Mouse (Mus musculus) limb, embryonic 13.5 days (tissue): ENCODE measurements around the gene Csnk1e. TPM values are rescaled to one million over a fixed set of nuclear protein-coding genes. Genes with fewer than 3 reads are reported as not detected.

Experiments
- ATAC-seq: fragments of 200-750 bp; cut with Nextera tagmentation; 2 replicates; pipeline ENCODE4 v1.8.0; 2017; ENCODE audit warnings: low read depth, moderate number of reproducible peaks, moderate TSS enrichment; ENCODE audit not compliant: low FRiP score
- H3K27ac ChIP-seq: fragments of 300-500 bp; sonication (generic); 2 replicates; pipeline ENCODE4 v1.5.1; 2015; ENCODE audit warnings: inconsistent platforms, mild to moderate bottlenecking, moderate library complexity
- H3K27me3 ChIP-seq: fragments of 300-500 bp; sonication (generic); 2 replicates; pipeline ENCODE4 v1.6.1; 2015; ENCODE audit warnings: mild to moderate bottlenecking, inconsistent platforms
- H3K36me3 ChIP-seq: fragments of 300-500 bp; sonication (generic); 2 replicates; pipeline ENCODE4 v1.6.1; 2015; ENCODE audit warnings: inconsistent platforms, mild to moderate bottlenecking, moderate library complexity
- H3K4me1 ChIP-seq: fragments of 300-500 bp; sonication (generic); 2 replicates; pipeline ENCODE4 v1.6.1; 2015; ENCODE audit warnings: inconsistent platforms
- H3K4me2 ChIP-seq: fragments of 300-500 bp; sonication (generic); replicated peaks from 2 replicates; pipeline ENCODE4 v1.6.1; 2015; ENCODE audit warnings: inconsistent platforms, mild to moderate bottlenecking, moderate library complexity
- H3K4me3 ChIP-seq: fragments of 300-500 bp; sonication (generic); 2 replicates; pipeline ENCODE4 v1.5.1; 2015; ENCODE audit warnings: moderate library complexity, mild to moderate bottlenecking, inconsistent platforms
- H3K9ac ChIP-seq: fragments of 300-500 bp; sonication (generic); 2 replicates; pipeline ENCODE4 v1.6.1; 2015; ENCODE audit warnings: mild to moderate bottlenecking, inconsistent platforms
- H3K9me3 ChIP-seq: fragments of 300-500 bp; sonication (generic); 2 replicates; pipeline ENCODE4 v1.6.1; 2016; ENCODE audit warnings: inconsistent platforms
- WGBS: fragments of 180-500 bp; shearing (Covaris S2); methylation state at CpG from one replicate; pipeline ENCODE4 v1.1.7; 2015; 5-methylcytosine and 5-hydroxymethylcytosine counted together
- polyA plus RNA-seq: library from polyadenylated mRNA; unstranded; fragments of >200 nt; fragmentation: Nextera tagmentation; extraction: Ambion mirVana; gene quantifications from 2 replicates; pipeline ENCODE4 v1.2.1, GENCODE M21; 2015

The Csnk1e gene
- polyA plus RNA-seq, 1 experiment from 2014 or later, result 109 TPM

GRCm38 (mm10) chr15:79432328-79432727 is 23.0 kb downstream of the Csnk1e start:
- peaks cover 6% of the 10 kb centered on the region; the same call in 1 of the 2 replicates for H3K9me3 ChIP-seq
- peaks cover 99% of the 10 kb centered on the region for H3K36me3 ChIP-seq
- peaks cover 18% of the 10 kb centered on the region for H3K4me1 ChIP-seq
- H3K4me2 ChIP-seq, result 0 out of 2 replicates have a peak overlapping the region, but pooled peaks have one; percentile 3
- no peak overlapping the region for H3K9ac ChIP-seq
- H3K27ac ChIP-seq, result peak overlapping the region; percentile 77
- no peak overlapping the region for H3K4me3 ChIP-seq
- WGBS, result 88% methylated on average over 11 of the region's 11 CpGs
- no peaks in the 10 kb centered on the region for H3K27me3 ChIP-seq
- no peak for ATAC-seq

- no peak for ATAC-seq
- no peak overlapping the region for H3K27ac ChIP-seq
- no peak overlapping the region for H3K9ac ChIP-seq
- no peaks in the 10 kb centered on the region for H3K27me3 ChIP-seq
- H3K4me3 ChIP-seq, result no peak overlapping the region
- peaks cover 6% of the 10 kb centered on the region; the same call in 1 of the 2 replicates for H3K9me3 ChIP-seq
- H3K4me2 ChIP-seq, result no peak overlapping the region
- 80% methylated on average over 7 of the region's 7 CpGs for WGBS
- H3K4me1 ChIP-seq, result peaks cover 14% of the 10 kb centered on the region
- H3K36me3 ChIP-seq, result peaks cover 99% of the 10 kb centered on the region
These were observed 23.4 kb downstream of the Csnk1e start for GRCm38 (mm10) chr15:79431925-79432324.

GRCm38 (mm10) chr15:79430461-79431000 is 24.8 kb downstream of the Csnk1e start:
- WGBS, result 74% methylated on average over 10 of the region's 10 CpGs
- Histone ChIP-seq H3K4me1 (peaks cover 2% of the 10 kb centered on the region), H3K9ac (no peak overlapping the region), H3K4me3 (no peak overlapping the region), H3K4me2 (no peak overlapping the region), H3K9me3 (peaks cover 6% of the 10 kb centered on the region; the same call in 1 of the 2 replicates), H3K36me3 (peaks cover 99% of the 10 kb centered on the region), H3K27ac (no peak overlapping the region), H3K27me3 (no peaks in the 10 kb centered on the region)
- no peak for ATAC-seq

DNA sequence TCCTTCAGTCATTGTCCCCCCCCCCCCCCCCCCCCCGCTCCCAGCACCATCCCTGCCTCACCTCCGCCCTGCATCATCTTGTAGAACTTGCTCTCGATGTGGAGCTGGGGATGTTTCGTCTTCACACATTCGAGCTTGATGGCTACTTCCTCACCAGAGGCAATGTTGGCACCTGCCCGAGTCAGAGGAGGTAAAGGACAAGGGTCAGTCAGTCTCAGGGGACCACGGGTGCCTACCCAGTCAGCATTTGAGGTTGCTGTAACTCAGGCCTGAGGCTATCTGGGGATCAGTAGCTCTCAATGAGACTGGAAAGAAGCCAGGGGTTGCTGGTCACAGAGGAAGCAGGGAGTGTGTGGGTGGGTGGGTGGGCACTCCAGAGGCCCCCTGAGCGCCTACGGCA is 25.4 kb downstream of the Csnk1e start:
- H3K27ac ChIP-seq, result no peak overlapping the region
- 78% methylated on average over 8 of the region's 9 CpGs for WGBS
- H3K4me1 ChIP-seq, result no peaks in the 10 kb centered on the region
- H3K9me3 ChIP-seq, result peaks cover 6% of the 10 kb centered on the region; the same call in 1 of the 2 replicates
- H3K27me3 ChIP-seq, result no peaks in the 10 kb centered on the region
- no peak overlapping the region for H3K4me2 ChIP-seq
- H3K36me3 ChIP-seq, result peaks cover 99% of the 10 kb centered on the region
- no peak overlapping the region for H3K9ac ChIP-seq
- ATAC-seq, result no peak
- H3K4me3 ChIP-seq, result no peak overlapping the region

DNA sequence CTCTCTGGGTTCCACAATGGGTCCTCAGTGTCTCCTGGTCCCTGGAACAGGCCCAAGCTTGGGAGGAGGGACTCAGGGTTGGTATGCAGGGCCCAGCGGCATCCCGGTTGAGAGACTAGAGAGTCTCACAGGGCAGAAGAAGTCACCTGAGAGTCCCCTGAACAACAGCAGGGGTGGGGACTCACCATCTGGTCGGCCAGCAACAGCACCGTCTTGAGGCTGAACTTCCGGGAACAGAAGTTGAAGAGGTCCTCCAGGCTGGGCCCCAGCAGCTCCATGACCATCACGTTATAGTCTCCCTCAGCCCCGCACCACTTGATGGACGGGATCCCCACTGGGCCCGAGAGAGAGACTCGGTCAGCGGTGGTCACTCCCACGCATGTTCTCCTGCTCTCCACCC is 25.8 kb downstream of the Csnk1e start:
- peaks cover 6% of the 10 kb centered on the region; the same call in 1 of the 2 replicates for H3K9me3 ChIP-seq
- ATAC-seq, result no peak
- no peak overlapping the region for H3K4me3 ChIP-seq
- H3K27me3 ChIP-seq, result no peaks in the 10 kb centered on the region
- no peak overlapping the region for H3K27ac ChIP-seq
- no peak overlapping the region for H3K9ac ChIP-seq
- 95% methylated on average over 12 of the region's 12 CpGs for WGBS
- peaks cover 99% of the 10 kb centered on the region for H3K36me3 ChIP-seq
- H3K4me2 ChIP-seq, result no peak overlapping the region
- no peaks in the 10 kb centered on the region for H3K4me1 ChIP-seq

DNA sequence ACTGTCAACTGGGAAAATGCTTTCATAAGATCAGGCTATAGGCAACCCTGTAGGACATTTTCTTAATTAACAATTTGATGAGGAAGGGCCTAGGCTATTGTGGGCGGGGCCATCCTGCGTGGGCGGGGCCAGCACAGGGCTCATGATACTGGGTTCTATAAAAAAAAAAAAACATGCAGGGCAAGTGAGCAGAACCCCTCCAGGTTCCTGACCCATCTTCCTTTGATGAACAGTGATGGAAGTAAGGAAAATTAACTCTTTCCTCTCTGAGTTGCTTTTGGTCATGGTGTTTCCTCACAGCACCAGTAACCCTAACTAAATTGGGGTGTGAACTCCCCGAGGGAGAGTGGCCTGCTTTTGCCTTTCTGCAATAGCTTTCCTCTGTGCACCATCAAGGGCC is 26.8 kb downstream of the Csnk1e start:
- Histone ChIP-seq H3K4me1 (no peaks in the 10 kb centered on the region), H3K9me3 (peaks cover under 1% of the 10 kb centered on the region; the same call in 1 of the 2 replicates), H3K27ac (no peak overlapping the region), H3K4me3 (no peak overlapping the region), H3K4me2 (no peak overlapping the region), H3K27me3 (no peaks in the 10 kb centered on the region), H3K9ac (no peak overlapping the region), H3K36me3 (peaks cover 99% of the 10 kb centered on the region)
- WGBS, result 76% methylated on average over 4 of the region's 4 CpGs
- ATAC-seq, result no peak

DNA sequence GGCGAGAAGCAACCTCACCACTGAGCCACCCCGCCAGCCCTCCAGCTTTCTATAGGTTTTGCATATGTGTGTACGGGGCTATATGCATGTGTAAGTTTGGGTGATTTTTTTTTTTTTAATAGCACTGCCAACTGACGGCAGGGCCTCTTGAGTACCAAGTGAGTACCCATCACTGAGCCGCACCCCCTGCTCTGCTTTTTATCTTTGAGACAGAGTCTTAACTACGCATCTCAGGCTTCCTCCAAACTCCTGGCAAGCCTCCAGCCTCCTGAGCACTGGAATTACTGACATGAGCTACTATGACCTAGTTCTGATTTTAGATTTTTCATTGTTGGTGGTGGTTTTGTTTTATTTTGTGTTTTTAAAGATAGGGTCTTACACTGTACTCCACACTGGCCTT is 27.9 kb downstream of the Csnk1e start:
- 87% methylated on average over 6 of the region's 6 CpGs for WGBS
- no peak for ATAC-seq
- Histone ChIP-seq H3K4me2 (no peak overlapping the region), H3K27ac (no peak overlapping the region), H3K4me1 (no peaks in the 10 kb centered on the region), H3K27me3 (no peaks in the 10 kb centered on the region), H3K9ac (no peak overlapping the region), H3K4me3 (no peak overlapping the region), H3K9me3 (no peaks in the 10 kb centered on the region), H3K36me3 (peaks cover 100% of the 10 kb centered on the region)

- Histone ChIP-seq H3K4me2 (no peak overlapping the region), H3K27me3 (no peaks in the 10 kb centered on the region), H3K27ac (no peak overlapping the region), H3K9me3 (no peaks in the 10 kb centered on the region), H3K36me3 (peaks cover 100% of the 10 kb centered on the region), H3K4me1 (no peaks in the 10 kb centered on the region), H3K4me3 (no peak overlapping the region), H3K9ac (no peak overlapping the region)
- ATAC-seq, result no peak
- 74% methylated on average over 11 of the region's 11 CpGs for whole genome bisulfite sequencing
These were observed 29.9 kb downstream of the Csnk1e start for GRCm38 (mm10) chr15:79425516-79425915.

GRCm38 (mm10) chr15:79424602-79425001 is 30.8 kb downstream of the Csnk1e start:
- ATAC-seq, result no peak
- H3K9me3 ChIP-seq, result no peaks in the 10 kb centered on the region

GRCm38 (mm10) chr15:79422715-79423243 is 32.6 kb downstream of the Csnk1e start:
- no peak overlapping the region for H3K4me3 ChIP-seq
- ATAC-seq, result no peak
- no peak overlapping the region for H3K27ac ChIP-seq
- 91% methylated on average over 6 of the region's 6 CpGs for WGBS
- no peaks in the 10 kb centered on the region for H3K9me3 ChIP-seq
- H3K4me1 ChIP-seq, result no peaks in the 10 kb centered on the region
- no peaks in the 10 kb centered on the region for H3K27me3 ChIP-seq
- H3K9ac ChIP-seq, result no peak overlapping the region
- H3K36me3 ChIP-seq, result peaks cover 98% of the 10 kb centered on the region
- H3K4me2 ChIP-seq, result no peak overlapping the region

More at GRCm38 (mm10) chr15:79424602-79425001, 30.8 kb downstream of the Csnk1e start:
- Histone ChIP-seq H3K27me3 (no peaks in the 10 kb centered on the region), H3K36me3 (peaks cover 100% of the 10 kb centered on the region), H3K4me1 (no peaks in the 10 kb centered on the region), H3K27ac (no peak overlapping the region), H3K9ac (no peak overlapping the region), H3K4me2 (no peak overlapping the region), H3K4me3 (no peak overlapping the region)
- 93% methylated on average over 17 of the region's 17 CpGs for WGBS

GRCm38 (mm10) chr15:79418677-79419076 is 36.7 kb downstream of the Csnk1e start:
- H3K9me3 ChIP-seq, result no peaks in the 10 kb centered on the region
- H3K27me3 ChIP-seq, result no peaks in the 10 kb centered on the region
- no peak overlapping the region for H3K4me2 ChIP-seq
- H3K36me3 ChIP-seq, result peaks cover 74% of the 10 kb centered on the region
- WGBS, result 89% methylated on average over 11 of the region's 11 CpGs
- no peak for ATAC-seq
- no peaks in the 10 kb centered on the region for H3K4me1 ChIP-seq
- H3K9ac ChIP-seq, result no peak overlapping the region
- H3K4me3 ChIP-seq, result no peak overlapping the region
- H3K27ac ChIP-seq, result no peak overlapping the region

GRCm38 (mm10) chr15:79418265-79418664 is 37.1 kb downstream of the Csnk1e start:
- whole genome bisulfite sequencing, result 78% methylated on average over 3 of the region's 3 CpGs
- no peaks in the 10 kb centered on the region for H3K4me1 ChIP-seq
- no peaks in the 10 kb centered on the region for H3K27me3 ChIP-seq
- H3K9me3 ChIP-seq, result no peaks in the 10 kb centered on the region
- no peak overlapping the region for H3K4me3 ChIP-seq
- no peak overlapping the region for H3K9ac ChIP-seq
- no peak overlapping the region for H3K4me2 ChIP-seq
- no peak overlapping the region for H3K27ac ChIP-seq
- ATAC-seq, result no peak
- peaks cover 69% of the 10 kb centered on the region for H3K36me3 ChIP-seq

DNA sequence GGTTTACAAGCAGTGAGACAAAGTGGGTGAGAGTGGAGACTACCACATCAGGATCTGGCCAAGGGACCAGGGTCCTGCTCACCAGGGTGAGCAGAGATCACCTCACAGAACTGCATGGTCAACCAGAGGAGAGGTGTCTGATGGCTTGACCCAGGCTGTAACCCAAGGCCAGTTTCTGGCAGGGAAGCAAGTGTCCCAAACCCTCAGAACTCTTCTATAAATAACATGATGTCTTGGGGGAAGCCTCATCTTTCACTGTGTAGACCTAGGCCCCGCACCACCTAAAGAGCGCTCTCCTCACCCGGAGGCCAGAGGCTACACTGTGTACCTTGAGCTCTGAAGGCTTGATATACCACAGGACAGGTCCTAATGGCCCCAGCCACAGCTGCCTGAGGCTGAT is 38.0 kb downstream of the Csnk1e start:
- H3K9me3 ChIP-seq, result no peaks in the 10 kb centered on the region
- 90% methylated on average over 3 of the region's 3 CpGs for WGBS
- H3K4me1 ChIP-seq, result peaks cover 4% of the 10 kb centered on the region
- ATAC-seq, result no peak
- H3K27me3 ChIP-seq, result no peaks in the 10 kb centered on the region
- H3K36me3 ChIP-seq, result peaks cover 61% of the 10 kb centered on the region
- no peak overlapping the region for H3K27ac ChIP-seq
- H3K9ac ChIP-seq, result no peak overlapping the region
- no peak overlapping the region for H3K4me3 ChIP-seq
- no peak overlapping the region for H3K4me2 ChIP-seq
